Mouse (Mus musculus) frontal cortex, postnatal 36 days (tissue): ENCODE results near the gene Knstrn.
A peak's percentile ranks its signal among the peaks of the same experiment; 100 is the strongest.

Experiments
- DNase-seq, 2 experiments: peaks; one replicate each; pipeline ENCODE4 v3.0.0; 2022; ENCODE audit warnings: low spot score in 2 of 2

Knstrn gene

GRCm38 (mm10) chr2:118813981-118814836, at the start of gene Knstrn:
Gene Knstrn (plus strand): TSS chr2:118814003.
- DNase-seq, result peak; percentile 82 to 88

- no peak for DNase-seq
Measured at GRCm38 (mm10) chr2:118764094-118764831, 49.5 kb upstream of the Knstrn start.

- DNase-seq, result no peak
Measured at GRCm38 (mm10) chr2:118764875-118765274, 48.9 kb upstream of the Knstrn start.

GRCm38 (mm10) chr2:118766041-118767033, 47.5 kb upstream of the Knstrn start:
- DNase-seq, result no peak

- no peak for DNase-seq
Measured at GRCm38 (mm10) chr2:118772158-118772874, 41.5 kb upstream of the Knstrn start, which contains the start of gene Phgr1. Gene Phgr1 (plus strand): TSS chr2:118772769.

GRCm38 (mm10) chr2:118774536-118774935, 39.3 kb upstream of the Knstrn start:
- no peak for DNase-seq

- DNase-seq, result peak in 1 of 2 experiments; percentile 51
Measured at GRCm38 (mm10) chr2:118775396-118775795, 38.4 kb upstream of the Knstrn start.

GRCm38 (mm10) chr2:118775846-118776245, 38.0 kb upstream of the Knstrn start:
- peak; percentile 73 to 83 for DNase-seq

- DNase-seq, result no peak
Measured at GRCm38 (mm10) chr2:118776295-118776694, 37.5 kb upstream of the Knstrn start.

GRCm38 (mm10) chr2:118778418-118778817, 35.4 kb upstream of the Knstrn start:
- DNase-seq, result no peak

GRCm38 (mm10) chr2:118779065-118779464, 34.7 kb upstream of the Knstrn start:
- DNase-seq, result no peak

GRCm38 (mm10) chr2:118779504-118780480, 34.0 kb upstream of the Knstrn start, which contains the start of gene Disp2:
Gene Disp2 (plus strand): TSS chr2:118779719.
- DNase-seq, result peak; percentile 94 to 95

GRCm38 (mm10) chr2:118781115-118781514, 32.7 kb upstream of the Knstrn start:
- DNase-seq, result no peak

- no peak for DNase-seq
Measured at GRCm38 (mm10) chr2:118782303-118782702, 31.5 kb upstream of the Knstrn start.

- no peak for DNase-seq
Measured at GRCm38 (mm10) chr2:118783093-118783492, 30.7 kb upstream of the Knstrn start.

GRCm38 (mm10) chr2:118783663-118784062, 30.1 kb upstream of the Knstrn start:
- no peak for DNase-seq

- no peak for DNase-seq
Measured at GRCm38 (mm10) chr2:118786525-118786924, 27.3 kb upstream of the Knstrn start.

GRCm38 (mm10) chr2:118789501-118789900, 24.3 kb upstream of the Knstrn start:
- no peak for DNase-seq

GRCm38 (mm10) chr2:118790221-118790550, 23.6 kb upstream of the Knstrn start:
- no peak for DNase-seq
